Mouse (Mus musculus): ENCODE data around the gene Zfp553.

GRCm38 (mm10) chr7:127234777-127235176, 1.9 kb downstream of the Zfp553 start:
- TF ChIP-seq CTCF (IDR thresholded peaks at IDR 0.05; ENCODE audit: control insufficient read depth, insufficient read depth, insufficient read length), result no peak
- TF ChIP-seq FOSL1 (IDR thresholded peaks at IDR 0.05; ENCODE audit: insufficient read depth, low read length, poor library complexity, severe bottlenecking), result no peak
- TF ChIP-seq MAX (IDR thresholded peaks at IDR 0.05), result no peak
- TF ChIP-seq CEBPB (IDR thresholded peaks at IDR 0.05; ENCODE audit: low read depth), result no peak

All from C2C12 (cell line).